ENCODE assay signal across 26 mouse cellular contexts in the genomic region with DNA sequence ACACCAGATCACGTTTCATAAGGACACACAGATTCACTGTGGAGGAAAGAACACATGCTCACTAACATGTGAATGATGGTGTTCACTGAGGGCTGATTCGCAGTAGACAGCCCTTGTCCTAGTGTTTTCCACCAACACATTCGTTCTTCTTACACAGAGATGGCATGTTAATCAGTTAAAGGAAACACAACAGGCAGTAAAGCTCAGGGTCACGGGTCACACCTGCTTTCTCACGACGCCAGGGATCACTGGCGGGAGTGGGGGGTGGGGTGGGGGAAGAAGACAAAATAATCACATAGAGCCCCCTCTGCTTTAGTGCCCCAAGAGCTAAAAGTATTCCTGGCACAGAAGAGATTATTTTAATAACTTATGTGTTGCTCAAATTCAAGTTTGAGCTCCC. TPM values are rescaled to one million over a fixed set of nuclear protein-coding genes. Genes with fewer than 3 reads are reported as not detected.
DNase-seq lines count a peak whose midpoint lies in the region; ATAC-seq lines count a peak whose summit lies in the region.
"Had no signal": no experiment of that assay in that cellular context is flagged by ENCODE, and none has a peak within 500 bp of the region (broad histone marks: within the 10 kb centered on the region; RNA-seq: fewer than 3 reads in every experiment).

No protein-coding gene starts in this region.

- peak; percentile 18 for DNase-seq in midbrain, embryonic 10.5 days (ENCODE audit: low spot score)
- peak; percentile 52 for DNase-seq in embryo, embryonic 10.5 days (ENCODE audit: low spot score)
- peak; percentile 50 for DNase-seq in embryonic facial prominence, embryonic 10.5 days (ENCODE audit: low spot score)
- peak; percentile 37 for DNase-seq in limb, embryonic 10.5 days (ENCODE audit: low spot score)
- DNase-seq in ovary, postnatal 14 days (ENCODE audit: low spot score), result no peak
- no peak for DNase-seq in adrenal gland, postnatal 4 days (ENCODE audit: low spot score in 2 of 2)
- DNase-seq: adrenal gland, adult 8-10 months; cerebellum, adult 8-10 months; cerebellum, postnatal 36 days; kidney, postnatal 25 days; liver, embryonic 13.5 days; lung, postnatal 36 days; right cerebral cortex, adult 18-20 months; right cerebral cortex, postnatal 4 days had no signal

- H3K36me3 ChIP-seq in midbrain, embryonic 10.5 days, result no peaks in the 10 kb centered on the region
- no peaks in the 10 kb centered on the region for H3K36me3 ChIP-seq in midbrain, embryonic 15.5 days (replicated peaks)
- H3K36me3 ChIP-seq in embryonic facial prominence, embryonic 10.5 days (replicated peaks), result no peaks in the 10 kb centered on the region
- H3K36me3 ChIP-seq in limb, embryonic 10.5 days, result no peaks in the 10 kb centered on the region
- H3K36me3 ChIP-seq: embryonic facial prominence, embryonic 13.5 days; hindbrain, embryonic 13.5 days; limb, embryonic 12.5 days; liver, embryonic 13.5 days; lung, embryonic 15.5 days; neural tube, embryonic 13.5 days had no signal

- H3K9me3 ChIP-seq in midbrain, embryonic 10.5 days (replicated peaks), result no peaks in the 10 kb centered on the region
- no peaks in the 10 kb centered on the region for H3K9me3 ChIP-seq in midbrain, embryonic 15.5 days
- H3K9me3 ChIP-seq in embryonic facial prominence, embryonic 10.5 days, result no peaks in the 10 kb centered on the region
- H3K9me3 ChIP-seq in limb, embryonic 10.5 days (replicated peaks), result no peaks in the 10 kb centered on the region
- H3K9me3 ChIP-seq: embryonic facial prominence, embryonic 13.5 days; forebrain, embryonic 13.5 days; hindbrain, embryonic 13.5 days; limb, embryonic 12.5 days; liver, embryonic 13.5 days; lung, embryonic 15.5 days; megakaryocyte, embryonic 14.5 days; neural tube, embryonic 13.5 days had no signal

- no peaks in the 10 kb centered on the region for H3K27me3 ChIP-seq in midbrain, embryonic 10.5 days (ENCODE audit: low read depth, poor library complexity, severe bottlenecking)
- no peaks in the 10 kb centered on the region for H3K27me3 ChIP-seq in midbrain, embryonic 15.5 days (replicated peaks)
- no peaks in the 10 kb centered on the region for H3K27me3 ChIP-seq in embryonic facial prominence, embryonic 10.5 days (replicated peaks; ENCODE audit: low read depth, poor library complexity, severe bottlenecking)
- no peaks in the 10 kb centered on the region for H3K27me3 ChIP-seq in limb, embryonic 10.5 days (ENCODE audit: low read depth, poor library complexity, severe bottlenecking)
- H3K27me3 ChIP-seq: embryonic facial prominence, embryonic 13.5 days; forebrain, embryonic 13.5 days; hindbrain, embryonic 13.5 days; limb, embryonic 12.5 days; liver, embryonic 13.5 days; lung, embryonic 15.5 days; neural tube, embryonic 13.5 days had no signal

- WGBS in midbrain, embryonic 10.5 days, result 49% methylated on average over 7 of the region's 7 CpGs
- whole genome bisulfite sequencing in midbrain, embryonic 15.5 days, result 34% methylated on average over 7 of the region's 7 CpGs
- 30% methylated on average over 7 of the region's 7 CpGs for WGBS in embryonic facial prominence, embryonic 10.5 days
- WGBS in limb, embryonic 10.5 days, result 28% methylated on average over 7 of the region's 7 CpGs

- no peak overlapping the region for H3K4me2 ChIP-seq in midbrain, embryonic 15.5 days
- H3K4me2 ChIP-seq: embryonic facial prominence, embryonic 13.5 days; forebrain, embryonic 13.5 days; heart, embryonic 11.5 days; hindbrain, embryonic 13.5 days; limb, embryonic 12.5 days; liver, embryonic 13.5 days; lung, embryonic 15.5 days; neural tube, embryonic 13.5 days had no signal

- no peak overlapping the region for H3K27ac ChIP-seq in midbrain, embryonic 10.5 days (replicated peaks)
- H3K27ac ChIP-seq in midbrain, embryonic 15.5 days, result no peak overlapping the region
- H3K27ac ChIP-seq in embryonic facial prominence, embryonic 10.5 days (replicated peaks), result no peak overlapping the region
- H3K27ac ChIP-seq in limb, embryonic 10.5 days, result no peak overlapping the region
- H3K27ac ChIP-seq: embryonic facial prominence, embryonic 13.5 days; forebrain, embryonic 13.5 days; hindbrain, embryonic 13.5 days; layer of hippocampus, adult 2 months; limb, embryonic 12.5 days; liver, embryonic 13.5 days; lung, embryonic 15.5 days; neural tube, embryonic 13.5 days had no signal

- ATAC-seq in midbrain, embryonic 15.5 days (replicated peaks), result no peak
- ATAC-seq: forebrain, embryonic 13.5 days; inflammation-experienced regulatory T-cells, adult 6 months had no signal

- no peak overlapping the region for H3K4me3 ChIP-seq in midbrain, embryonic 10.5 days
- H3K4me3 ChIP-seq in midbrain, embryonic 15.5 days, result no peak overlapping the region
- no peak overlapping the region for H3K4me3 ChIP-seq in embryonic facial prominence, embryonic 10.5 days
- H3K4me3 ChIP-seq in limb, embryonic 10.5 days, result no peak overlapping the region
- H3K4me3 ChIP-seq: embryonic facial prominence, embryonic 13.5 days; erythroblast, embryonic 14.5 days; forebrain, embryonic 13.5 days; hindbrain, embryonic 13.5 days; layer of hippocampus, adult 2 months; limb, embryonic 12.5 days; liver, embryonic 13.5 days; lung, embryonic 15.5 days; megakaryocyte, embryonic 14.5 days; neural tube, embryonic 13.5 days had no signal

- no peak overlapping the region for H3K9ac ChIP-seq in midbrain, embryonic 15.5 days
- H3K9ac ChIP-seq: embryonic facial prominence, embryonic 13.5 days; forebrain, embryonic 13.5 days; hindbrain, embryonic 13.5 days; limb, embryonic 12.5 days; liver, embryonic 13.5 days; lung, embryonic 15.5 days; neural tube, embryonic 13.5 days had no signal

- H3K4me1 ChIP-seq in midbrain, embryonic 10.5 days, result peaks cover 9% of the 10 kb centered on the region
- 0 out of 2 replicates have a peak, but pooled peaks cover 2% of the 10 kb centered on the region for H3K4me1 ChIP-seq in midbrain, embryonic 15.5 days
- H3K4me1 ChIP-seq in embryonic facial prominence, embryonic 10.5 days, result peaks cover 9% of the 10 kb centered on the region
- H3K4me1 ChIP-seq in limb, embryonic 10.5 days, result peaks cover 15% of the 10 kb centered on the region
- H3K4me1 ChIP-seq: embryonic facial prominence, embryonic 13.5 days; forebrain, embryonic 13.5 days; hindbrain, embryonic 13.5 days; neural tube, embryonic 13.5 days had no signal

RNA-seq across cellular contexts. Expression of a gene that starts 5.1 kb away (rescaled TPM):
- polyA plus RNA-seq in midbrain, embryonic 10.5 days (2016; fragmentation: Nextera tagmentation; extraction: Ambion mirVana), result 45.0 and 55.5 TPM in 2 replicates
- 104 and 110 TPM in 2 replicates for polyA plus RNA-seq in midbrain, embryonic 15.5 days (2015; fragmentation: Nextera tagmentation; extraction: Ambion mirVana)
- 42.7 and 43.2 TPM in 2 replicates for polyA plus RNA-seq in embryonic facial prominence, embryonic 10.5 days (2016; fragmentation: Nextera tagmentation; extraction: Ambion mirVana)
- polyA plus RNA-seq in limb, embryonic 10.5 days (2016; fragmentation: Nextera tagmentation; extraction: Ambion mirVana), result 37.0 and 45.0 TPM in 2 replicates
- 10 to 100 TPM; 38.2 to 40.9 TPM for total RNA-seq in adrenal gland, postnatal 4 days (2021)

Comparison
In these comparisons a context has a peak if more than half of its experiments do, and no peak if none do; other contexts are left out.
1. DNase-seq: peak in midbrain, embryonic 10.5 days (single experiment), embryo, embryonic 10.5 days (single experiment), embryonic facial prominence, embryonic 10.5 days (single experiment) and limb, embryonic 10.5 days (single experiment); none in ovary, postnatal 14 days (single experiment) and adrenal gland, postnatal 4 days (0 of 2).